In the genomic region with DNA sequence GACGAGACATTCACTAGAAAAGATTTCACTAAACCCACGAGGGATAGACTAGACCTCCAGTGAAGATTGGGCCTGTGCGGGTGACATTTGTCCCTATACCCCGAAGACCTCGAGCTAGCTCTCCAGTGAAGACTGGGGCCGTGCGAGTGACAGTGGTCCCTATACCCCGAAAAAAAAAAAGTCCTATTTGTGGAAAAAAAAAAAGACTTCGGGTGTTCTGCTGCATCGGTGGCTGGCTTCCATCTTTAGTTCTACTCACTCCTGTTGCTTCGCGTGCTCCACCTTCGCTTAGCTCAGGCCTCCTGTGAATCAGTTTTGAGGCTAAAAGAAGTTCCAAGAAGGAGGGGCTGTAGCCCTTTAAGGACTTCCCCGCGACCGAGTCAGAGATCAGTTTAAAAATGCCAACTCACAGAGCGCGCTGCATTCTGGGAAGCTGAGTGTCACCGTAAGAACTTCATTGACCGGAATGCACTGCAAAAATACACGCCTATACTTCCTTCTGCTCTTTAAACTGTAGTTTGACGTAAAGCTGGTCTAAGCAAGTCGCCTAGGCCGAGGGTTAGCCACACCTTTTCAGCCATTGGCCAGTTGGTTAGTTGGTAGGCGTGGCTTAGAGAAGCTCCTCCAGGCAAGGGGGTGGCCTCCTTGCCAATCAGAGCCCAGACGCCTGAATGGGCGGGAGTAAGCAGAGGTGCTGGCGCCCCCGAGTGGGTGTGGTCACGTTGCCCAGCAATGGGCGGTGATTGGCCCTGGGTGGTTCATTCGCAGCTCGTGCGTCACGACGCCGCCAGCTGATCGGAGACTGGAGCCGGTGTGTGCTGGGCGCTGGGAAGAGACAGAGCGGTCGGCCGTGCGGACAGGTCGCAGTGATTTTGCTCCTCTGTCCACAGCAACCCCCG, we compare ENCODE assay signal across 8 mouse cellular contexts. TPM values are rescaled to one million over a fixed set of nuclear protein-coding genes. Genes with fewer than 3 reads are reported as not detected.
A peak's percentile ranks its signal among the peaks of the same experiment; 100 is the strongest.
DNase-seq lines count a peak whose midpoint lies in the region; ATAC-seq lines count a peak whose summit lies in the region.

Gene Tlcd2, plus strand, starts transcription at position 872 of the 899 bp plus-strand sequence.

- peak within 1 kb of the TSS; percentile 69 for H3K9ac ChIP-seq in hindbrain, embryonic 15.5 days

- DNase-seq in T-cell, adult 2 months (ENCODE audit: low spot score) = peak; percentile 100
- DNase-seq in cerebellum, postnatal 36 days = peak; percentile 97 to 99
- peak; percentile 99 to 100 for DNase-seq in frontal cortex, postnatal 36 days (ENCODE audit: low spot score in 2 of 2)
- peak; percentile 100 for DNase-seq in left cerebral cortex, adult 11 months (ENCODE audit: low spot score)
- DNase-seq in lung, postnatal 4 days = peak; percentile 100
- DNase-seq in retina, postnatal 7 days (ENCODE audit: low read depth, low spot score) = peak; percentile 99
- peak; percentile 95 for DNase-seq in urinary bladder, adult 2 months (ENCODE audit: low spot score)

- H3K4me3 ChIP-seq in hindbrain, embryonic 15.5 days = peak within 1 kb of the TSS; percentile 80

- peaks cover 18% of the 10 kb centered on the region for H3K36me3 ChIP-seq in hindbrain, embryonic 15.5 days

- no peaks in the 10 kb centered on the region for H3K27me3 ChIP-seq in hindbrain, embryonic 15.5 days

- peak; percentile 97 for ATAC-seq in hindbrain, embryonic 15.5 days (ENCODE audit: low FRiP score, low read depth)

- peaks cover 24% of the 10 kb centered on the region for H3K4me1 ChIP-seq in hindbrain, embryonic 15.5 days (replicated peaks)

- WGBS in hindbrain, embryonic 15.5 days = under 1% methylated on average over 46 of the region's 46 CpGs

- no peaks in the 10 kb centered on the region for H3K9me3 ChIP-seq in hindbrain, embryonic 15.5 days

- H3K27ac ChIP-seq in hindbrain, embryonic 15.5 days (replicated peaks) = peak within 1 kb of the TSS; percentile 78

- peak within 1 kb of the TSS; percentile 94 for H3K4me2 ChIP-seq in hindbrain, embryonic 15.5 days

RNA-seq across cellular contexts. Expression of gene Tlcd2, which starts in this region (rescaled TPM):
- polyA plus RNA-seq in hindbrain, embryonic 15.5 days (2015; fragmentation: Nextera tagmentation; extraction: Ambion mirVana) = 2.8 and 3.1 TPM in 2 replicates
- 12.1 and 12.6 TPM in 2 replicates for polyA plus RNA-seq in urinary bladder, adult 2 months (2012; rRNA removed)

Comparison
In these comparisons a context has a peak if more than half of its experiments do, and no peak if none do; other contexts are left out.
1. Peak in every context shown above with its lines: DNase-seq, ATAC-seq, H3K4me3 ChIP-seq and H3K27ac ChIP-seq.